Mouse (Mus musculus) heart, embryonic 11.5 days (tissue): ENCODE measurements around the gene Dmxl2. TPM values are rescaled to one million over a fixed set of nuclear protein-coding genes. Genes with fewer than 3 reads are reported as not detected.

Experiments
- ATAC-seq: fragments of 200-750 bp; cut with Nextera tagmentation; replicated peaks from 2 replicates; pipeline ENCODE4 v1.8.0; 2017; ENCODE audit warnings: moderate library complexity; ENCODE audit not compliant: insufficient number of reproducible peaks, low FRiP score, low TSS enrichment
- H3K27ac ChIP-seq: fragments of 300-500 bp; sonication (generic); 2 replicates; pipeline ENCODE4 v1.5.1; 2014; ENCODE audit warnings: mild to moderate bottlenecking, low read depth, low read length
- H3K27me3 ChIP-seq: fragments of 300-500 bp; sonication (generic); 2 replicates; pipeline ENCODE4 v1.6.1; 2014; ENCODE audit warnings: mild to moderate bottlenecking, low read length, mixed read lengths; ENCODE audit not compliant: control insufficient read depth, insufficient read depth
- H3K36me3 ChIP-seq: fragments of 300-500 bp; sonication (generic); 2 replicates; pipeline ENCODE4 v1.6.1; 2014; ENCODE audit warnings: mild to moderate bottlenecking, low read length, moderate library complexity, mixed read lengths; ENCODE audit not compliant: control insufficient read depth, insufficient read depth
- H3K4me1 ChIP-seq: fragments of 300-500 bp; sonication (generic); 2 replicates; pipeline ENCODE4 v1.6.1; 2014; ENCODE audit warnings: low read length; ENCODE audit not compliant: control insufficient read depth, insufficient read depth
- H3K4me2 ChIP-seq: fragments of 300-500 bp; sonication (generic); 2 replicates; pipeline ENCODE4 v1.6.1; 2014; ENCODE audit warnings: mild to moderate bottlenecking, moderate library complexity
- H3K4me3 ChIP-seq: fragments of 300-500 bp; sonication (generic); 2 replicates; pipeline ENCODE4 v1.5.1; 2014; ENCODE audit warnings: low read depth, low read length
- H3K9ac ChIP-seq: fragments of 300-500 bp; sonication (generic); 2 replicates; pipeline ENCODE4 v1.6.1; 2014; ENCODE audit warnings: mild to moderate bottlenecking, low read depth, low read length, moderate library complexity
- H3K9me3 ChIP-seq: fragments of 300-500 bp; sonication (generic); replicated peaks from 2 replicates; pipeline ENCODE4 v1.6.1; 2016; ENCODE audit warnings: low read length; ENCODE audit not compliant: control insufficient read depth
- WGBS: fragments of 180-500 bp; shearing (Covaris S2); extraction: QIAGEN DNeasy Blood & Tissue Kit; methylation state at CpG from one replicate; pipeline ENCODE4 v1.1.7; 2014; ENCODE audit not compliant: insufficient replicate concordance; 5-methylcytosine and 5-hydroxymethylcytosine counted together
- polyA plus RNA-seq: library from polyadenylated mRNA; unstranded; fragments of >200 nt; fragmentation: Nextera tagmentation; extraction: Ambion mirVana; gene quantifications from 2 replicates; pipeline ENCODE4 v1.2.1, GENCODE M21; 2014

Gene Dmxl2
- polyA plus RNA-seq, 1 experiment from 2014 or later, result 12.5 TPM

- Histone ChIP-seq H3K27me3 (no peaks in the 10 kb centered on the region), H3K36me3 (no peaks in the 10 kb centered on the region), H3K27ac (no peak overlapping the region), H3K4me2 (no peak overlapping the region), H3K9ac (no peak overlapping the region), H3K4me1 (no peaks in the 10 kb centered on the region), H3K4me3 (no peak overlapping the region), H3K9me3 (no peaks in the 10 kb centered on the region)
- WGBS, result 85% methylated on average over 2 of the region's 2 CpGs
- ATAC-seq, result no peak
Observed at GRCm38 (mm10) chr9:54469339-54469738, 32.1 kb downstream of the Dmxl2 start.

GRCm38 (mm10) chr9:54467433-54467933 lies 33.9 kb downstream of the Dmxl2 start:
- WGBS, result 78% methylated on average over 1 of the region's 1 CpGs
- no peaks in the 10 kb centered on the region for H3K27me3 ChIP-seq
- no peak overlapping the region for H3K27ac ChIP-seq
- no peak overlapping the region for H3K9ac ChIP-seq
- no peak for ATAC-seq
- H3K4me3 ChIP-seq, result no peak overlapping the region
- no peaks in the 10 kb centered on the region for H3K36me3 ChIP-seq
- H3K4me2 ChIP-seq, result no peak overlapping the region
- H3K4me1 ChIP-seq, result no peaks in the 10 kb centered on the region
- H3K9me3 ChIP-seq, result no peaks in the 10 kb centered on the region

- WGBS, result 80% methylated on average over 4 of the region's 4 CpGs
- Histone ChIP-seq H3K27ac (no peak overlapping the region), H3K9me3 (no peaks in the 10 kb centered on the region), H3K36me3 (no peaks in the 10 kb centered on the region), H3K4me2 (no peak overlapping the region), H3K4me1 (no peaks in the 10 kb centered on the region), H3K4me3 (no peak overlapping the region), H3K9ac (no peak overlapping the region), H3K27me3 (no peaks in the 10 kb centered on the region)
- ATAC-seq, result no peak
Observed at GRCm38 (mm10) chr9:54463483-54464054, 37.9 kb downstream of the Dmxl2 start.

- Histone ChIP-seq H3K9me3 (no peaks in the 10 kb centered on the region), H3K36me3 (no peaks in the 10 kb centered on the region), H3K4me3 (no peak overlapping the region), H3K4me1 (no peaks in the 10 kb centered on the region), H3K27me3 (no peaks in the 10 kb centered on the region), H3K9ac (no peak overlapping the region), H3K27ac (no peak overlapping the region), H3K4me2 (no peak overlapping the region)
- ATAC-seq, result no peak
- 74% methylated on average over 6 of the region's 6 CpGs for WGBS
Observed at GRCm38 (mm10) chr9:54439015-54439414, 62.4 kb downstream of the Dmxl2 start.

GRCm38 (mm10) chr9:54438246-54438645 lies 63.2 kb downstream of the Dmxl2 start:
- no peaks in the 10 kb centered on the region for H3K9me3 ChIP-seq
- H3K4me3 ChIP-seq, result no peak overlapping the region
- no peak overlapping the region for H3K27ac ChIP-seq
- H3K4me2 ChIP-seq, result no peak overlapping the region
- H3K4me1 ChIP-seq, result no peaks in the 10 kb centered on the region
- no peak overlapping the region for H3K9ac ChIP-seq
- no peaks in the 10 kb centered on the region for H3K27me3 ChIP-seq
- H3K36me3 ChIP-seq, result no peaks in the 10 kb centered on the region
- ATAC-seq, result no peak
- WGBS, result 23% methylated on average over 2 of the region's 2 CpGs

GRCm38 (mm10) chr9:54416238-54416637 lies 85.2 kb downstream of the Dmxl2 start:
- H3K27me3 ChIP-seq, result no peaks in the 10 kb centered on the region
- 91% methylated on average over 2 of the region's 2 CpGs for WGBS
- H3K27ac ChIP-seq, result no peak overlapping the region
- H3K4me1 ChIP-seq, result no peaks in the 10 kb centered on the region
- H3K4me3 ChIP-seq, result no peak overlapping the region
- no peaks in the 10 kb centered on the region for H3K36me3 ChIP-seq
- ATAC-seq, result no peak
- no peak overlapping the region for H3K4me2 ChIP-seq
- no peak overlapping the region for H3K9ac ChIP-seq
- no peaks in the 10 kb centered on the region for H3K9me3 ChIP-seq

GRCm38 (mm10) chr9:54356756-54357155 lies 144.7 kb downstream of the Dmxl2 start:
- Histone ChIP-seq H3K4me1 (no peaks in the 10 kb centered on the region), H3K4me2 (no peak overlapping the region), H3K27ac (no peak overlapping the region), H3K36me3 (no peaks in the 10 kb centered on the region), H3K27me3 (no peaks in the 10 kb centered on the region), H3K4me3 (no peak overlapping the region), H3K9me3 (no peaks in the 10 kb centered on the region), H3K9ac (no peak overlapping the region)
- whole genome bisulfite sequencing, result 85% methylated on average over 7 of the region's 8 CpGs
- no peak for ATAC-seq

GRCm38 (mm10) chr9:54342026-54342425 lies 159.4 kb downstream of the Dmxl2 start:
- Histone ChIP-seq H3K4me1 (no peaks in the 10 kb centered on the region), H3K4me3 (no peak overlapping the region), H3K4me2 (no peak overlapping the region), H3K27ac (no peak overlapping the region), H3K36me3 (no peaks in the 10 kb centered on the region), H3K9me3 (no peaks in the 10 kb centered on the region), H3K27me3 (no peaks in the 10 kb centered on the region), H3K9ac (no peak overlapping the region)
- ATAC-seq, result no peak
- 68% methylated on average over 7 of the region's 7 CpGs for WGBS

- Histone ChIP-seq H3K36me3 (no peaks in the 10 kb centered on the region), H3K4me3 (no peak overlapping the region), H3K27me3 (no peaks in the 10 kb centered on the region), H3K9me3 (no peaks in the 10 kb centered on the region), H3K9ac (no peak overlapping the region), H3K4me2 (no peak overlapping the region), H3K27ac (no peak overlapping the region), H3K4me1 (no peaks in the 10 kb centered on the region)
- no peak; the same call in 1 of the 2 replicates for ATAC-seq
- WGBS, result 43% methylated on average over 6 of the region's 6 CpGs
Observed at GRCm38 (mm10) chr9:54336532-54337144, 164.8 kb downstream of the Dmxl2 start.
